Mouse (Mus musculus) right cerebral cortex, adult 18-20 months (tissue): Measurements from ENCODE around the gene Txn2.
"Not testable (repeated sequence)": the region's sequence is repeated elsewhere in the genome, so short reads cannot be mapped to it uniquely, and the experiment has no call there.

Experiments used
- DNase-seq: peaks from one replicate; pipeline ENCODE4 v3.0.0; 2022; ENCODE audit warnings: mixed read lengths

The Txn2 gene

DNA sequence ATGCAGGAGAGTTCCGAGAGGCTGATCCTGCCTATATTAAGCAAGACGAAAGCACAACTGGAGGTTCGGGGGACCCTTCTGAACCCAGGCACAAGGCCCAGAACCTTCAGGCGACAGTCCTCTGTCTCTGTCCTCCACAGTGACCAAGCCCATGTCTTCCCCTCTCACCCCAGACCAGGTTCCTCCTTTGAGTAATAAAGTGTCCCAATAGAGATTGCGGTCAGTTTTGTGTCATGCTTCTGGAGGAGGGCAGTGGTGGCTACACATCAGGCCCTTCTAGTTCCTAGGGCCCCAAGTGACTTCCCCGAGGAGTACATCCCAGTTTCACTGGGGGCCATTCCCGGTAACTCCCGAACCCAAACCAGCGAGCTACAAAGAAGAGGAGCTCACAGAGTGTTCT, 54.0 kb downstream of the Txn2 start:
- no peak for DNase-seq

DNA sequence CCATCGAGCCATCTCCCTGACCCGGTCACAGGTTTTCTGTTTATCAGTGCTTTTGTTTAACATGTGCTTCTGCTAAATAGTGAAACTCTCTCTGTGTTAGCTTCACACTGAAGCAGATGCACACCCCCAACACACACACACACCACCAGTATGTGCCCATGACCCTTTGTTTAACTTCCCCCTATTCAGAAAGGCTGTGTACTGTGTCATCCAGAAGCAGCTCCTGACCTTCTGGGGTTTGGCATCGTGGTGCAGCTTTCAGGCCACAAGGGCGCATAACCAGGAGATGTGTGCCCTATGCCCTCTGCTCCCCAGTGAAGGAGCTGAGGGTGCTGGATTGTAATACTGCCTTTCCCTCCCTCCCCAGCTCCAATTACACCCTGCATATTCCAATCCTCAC, 54.5 kb downstream of the Txn2 start:
- DNase-seq, result no peak

DNA sequence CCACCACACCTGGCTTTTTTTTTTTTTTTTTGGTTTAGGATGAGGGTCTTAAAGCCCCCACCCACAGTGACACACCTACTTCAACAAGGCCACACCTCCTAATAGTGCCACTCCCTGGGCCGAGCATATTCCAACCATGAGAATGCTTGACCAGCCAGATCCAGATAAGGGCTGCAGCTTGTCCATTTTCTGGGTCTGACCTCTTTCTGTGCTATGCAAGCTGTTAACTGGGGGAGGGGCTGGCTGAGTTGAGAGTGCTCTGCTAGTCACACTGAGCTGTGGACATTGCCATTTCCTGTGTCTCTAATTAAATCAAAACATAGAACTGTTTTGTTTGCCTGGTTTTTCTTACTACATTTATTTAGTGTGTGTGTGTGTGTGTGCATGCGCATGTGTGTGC, 55.2 kb downstream of the Txn2 start:
- DNase-seq, result no peak

DNA sequence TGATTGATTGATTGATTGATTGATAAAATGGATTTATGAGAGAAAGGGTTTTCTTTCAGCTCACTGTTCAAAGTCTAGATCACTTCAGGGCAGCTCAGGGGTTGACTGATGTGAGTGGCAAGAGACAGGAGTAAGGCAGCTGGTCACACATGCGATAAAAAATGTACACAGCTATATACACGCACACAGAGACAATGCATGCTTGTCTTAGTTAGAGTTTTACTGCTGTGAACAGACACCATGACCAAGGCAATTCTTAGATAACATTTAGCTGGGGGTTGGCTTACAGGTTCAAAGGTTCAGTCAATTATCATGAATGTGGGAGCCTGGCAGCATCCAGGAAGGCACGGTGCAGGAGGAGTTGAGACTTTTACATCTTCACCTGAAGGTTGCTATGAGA, 55.8 kb downstream of the Txn2 start:
- no peak for DNase-seq

DNA sequence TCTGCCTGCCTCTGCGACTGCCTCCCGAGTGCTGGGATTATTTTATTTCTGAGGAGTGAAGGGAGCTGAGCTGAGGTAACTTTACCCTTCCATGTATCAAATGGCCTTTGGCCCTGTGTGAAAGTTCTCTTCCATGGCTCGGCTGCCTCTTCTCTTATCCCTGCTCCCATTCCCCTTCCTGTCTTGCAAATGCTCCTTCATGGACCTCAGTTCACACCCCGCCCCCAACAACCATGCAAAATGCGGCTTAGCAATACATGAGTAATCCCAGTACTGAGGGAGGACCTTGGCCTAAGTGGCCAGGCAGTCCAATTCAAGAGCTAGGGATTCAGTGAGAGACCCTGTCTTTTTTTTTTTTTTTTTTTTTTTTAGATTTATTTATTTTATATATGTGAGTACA, 60.5 kb downstream of the Txn2 start:
- DNase-seq, result no peak

DNA sequence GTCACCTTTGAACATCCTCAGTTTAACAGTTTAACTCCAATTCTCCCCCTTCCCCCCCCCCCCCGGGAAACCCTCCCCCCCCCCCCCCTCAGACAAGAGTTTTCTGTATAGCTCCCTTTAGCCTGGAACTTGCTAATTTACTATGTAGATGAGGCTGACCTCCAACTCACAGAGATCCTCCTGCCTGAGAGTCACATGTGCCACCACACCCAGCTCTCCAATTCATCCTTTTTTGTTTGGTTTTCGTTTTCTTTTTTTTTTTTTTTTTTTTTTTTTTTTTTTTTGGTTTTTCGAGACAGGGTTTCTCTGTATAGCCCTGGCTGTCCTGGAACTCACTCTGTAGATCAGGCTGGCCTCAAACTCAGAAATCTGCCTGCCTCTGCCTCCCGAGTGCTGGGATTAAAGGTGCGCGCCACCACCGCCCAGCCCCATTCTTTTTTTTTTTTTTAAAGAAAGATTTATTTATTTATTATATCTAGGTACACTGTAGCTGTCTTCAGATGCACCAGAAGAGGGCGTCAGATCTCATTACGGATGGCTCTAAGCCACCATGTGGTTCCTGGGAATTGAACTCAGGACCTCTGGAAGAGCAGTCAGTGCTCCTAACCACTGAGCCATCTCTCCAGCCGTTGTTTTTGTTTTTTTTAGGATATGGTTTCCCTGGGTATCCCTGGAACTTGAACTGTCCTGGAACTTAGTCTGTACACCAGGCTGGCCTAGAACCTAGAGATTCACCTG, 61.4 kb downstream of the Txn2 start:
- DNase-seq, result not testable (repeated sequence)

DNA sequence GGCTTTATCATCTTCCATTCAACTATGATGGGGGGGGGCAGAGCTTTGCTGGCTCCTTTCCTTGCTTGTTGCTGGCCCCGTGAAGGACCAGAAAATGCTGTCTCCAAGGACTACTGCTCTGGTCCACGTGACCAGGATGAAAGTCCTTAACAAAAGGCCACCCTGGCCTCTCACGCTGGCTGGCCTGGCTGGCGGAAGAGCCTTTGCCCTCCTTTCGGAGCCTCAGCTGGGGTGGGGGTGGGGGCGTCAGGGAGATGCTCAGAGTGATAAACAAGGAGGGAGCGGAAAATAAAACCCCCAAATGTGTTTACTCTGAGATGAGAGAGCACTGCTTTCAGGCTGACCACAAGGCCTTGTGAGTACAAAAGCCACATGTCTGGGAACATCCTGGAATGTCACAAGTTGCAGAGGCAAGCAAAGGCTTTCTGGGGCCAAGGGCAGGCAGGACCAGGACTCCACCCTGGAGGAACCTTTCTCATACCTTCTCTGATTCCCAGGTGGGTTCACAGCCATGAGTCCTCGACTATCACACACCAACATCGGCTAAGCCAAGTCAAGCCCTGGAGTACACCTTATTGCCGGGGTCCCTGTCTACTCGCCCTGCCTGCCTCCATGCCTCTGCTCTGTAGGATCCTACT, 62.1 kb downstream of the Txn2 start:
- DNase-seq, result no peak
